Mouse (Mus musculus) naive thymus-derived CD4-positive, alpha-beta T cell, adult 2 months (primary cell): ENCODE measurements around the gene Smndc1.

Experiments
- DNase-seq: peaks from one replicate; pipeline ENCODE4 v3.0.0-alpha.2; 2011; ENCODE audit warnings: low read depth

The Smndc1 gene

GRCm38 (mm10) chr19:53383336-53383735 is 7.0 kb downstream of the Smndc1 start:
- DNase-seq: no peak

DNA sequence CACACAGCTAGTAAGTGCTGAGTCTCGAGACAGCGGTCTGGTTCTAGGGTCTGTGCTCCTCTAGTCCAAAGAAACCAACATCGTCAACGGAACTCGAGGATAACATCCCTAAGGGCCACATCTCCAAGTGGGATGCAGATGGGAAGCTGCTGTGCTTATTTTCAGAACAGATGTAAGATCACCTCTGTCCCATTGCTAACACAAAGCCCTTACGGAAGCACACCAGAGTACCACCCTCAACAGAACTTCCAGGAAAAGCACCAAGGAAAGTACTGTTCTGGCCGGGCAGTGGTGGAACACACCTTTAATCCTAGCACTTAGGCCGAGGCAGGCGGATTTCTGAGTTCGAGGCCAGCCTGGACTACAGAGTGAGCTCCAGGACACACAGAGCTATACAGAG is 12.0 kb downstream of the Smndc1 start:
- DNase-seq: no peak

GRCm38 (mm10) chr19:53377652-53378051 is 12.7 kb downstream of the Smndc1 start:
- DNase-seq: no peak

- no peak for DNase-seq
Measured at GRCm38 (mm10) chr19:53375816-53376215, 14.6 kb downstream of the Smndc1 start.

DNA sequence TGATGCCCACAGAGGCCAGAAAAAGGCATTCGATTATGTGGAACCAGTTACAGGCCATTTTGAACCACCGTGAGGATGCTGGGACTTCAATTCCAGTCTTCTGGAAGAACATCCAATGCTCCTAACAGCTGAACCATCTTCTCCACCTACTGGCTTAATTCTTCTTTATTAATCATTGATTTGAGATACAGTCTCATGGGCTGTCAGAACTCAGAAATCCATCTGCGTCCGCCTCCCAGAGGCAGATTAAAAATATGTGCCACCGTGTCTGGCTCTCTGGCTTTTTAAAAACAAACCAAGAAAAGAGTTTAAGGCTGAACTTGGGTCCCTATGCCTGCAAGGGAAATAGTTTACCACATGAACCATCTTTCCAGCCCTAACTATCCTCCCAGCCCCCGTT is 15.1 kb downstream of the Smndc1 start:
- no peak for DNase-seq

DNA sequence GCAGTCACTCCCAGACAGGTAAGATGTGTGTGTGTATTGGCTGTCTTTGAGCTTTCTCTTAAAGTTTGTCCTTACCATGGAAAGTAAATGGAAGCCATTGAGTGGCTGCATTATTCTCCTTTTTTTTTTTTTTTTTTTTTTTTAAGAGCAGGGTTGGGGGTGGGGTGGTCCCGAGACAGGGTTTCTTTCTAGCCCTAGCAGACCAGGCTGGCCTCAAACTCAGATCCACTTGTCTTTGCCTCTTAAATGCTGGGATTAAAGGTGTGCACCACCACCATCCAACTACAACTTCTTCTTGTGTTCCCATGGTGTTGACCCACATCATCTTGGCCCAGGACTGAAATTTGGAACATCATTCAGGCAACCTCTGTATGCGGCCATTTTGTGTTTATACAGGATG is 16.8 kb downstream of the Smndc1 start:
- no peak for DNase-seq

GRCm38 (mm10) chr19:53371666-53372065 is 18.7 kb downstream of the Smndc1 start, which contains the start of gene Gm10197:
Gene Gm10197 (minus strand): TSS chr19:53371766.
- no peak for DNase-seq

GRCm38 (mm10) chr19:53370233-53370632 is 20.1 kb downstream of the Smndc1 start:
- DNase-seq: no peak

DNA sequence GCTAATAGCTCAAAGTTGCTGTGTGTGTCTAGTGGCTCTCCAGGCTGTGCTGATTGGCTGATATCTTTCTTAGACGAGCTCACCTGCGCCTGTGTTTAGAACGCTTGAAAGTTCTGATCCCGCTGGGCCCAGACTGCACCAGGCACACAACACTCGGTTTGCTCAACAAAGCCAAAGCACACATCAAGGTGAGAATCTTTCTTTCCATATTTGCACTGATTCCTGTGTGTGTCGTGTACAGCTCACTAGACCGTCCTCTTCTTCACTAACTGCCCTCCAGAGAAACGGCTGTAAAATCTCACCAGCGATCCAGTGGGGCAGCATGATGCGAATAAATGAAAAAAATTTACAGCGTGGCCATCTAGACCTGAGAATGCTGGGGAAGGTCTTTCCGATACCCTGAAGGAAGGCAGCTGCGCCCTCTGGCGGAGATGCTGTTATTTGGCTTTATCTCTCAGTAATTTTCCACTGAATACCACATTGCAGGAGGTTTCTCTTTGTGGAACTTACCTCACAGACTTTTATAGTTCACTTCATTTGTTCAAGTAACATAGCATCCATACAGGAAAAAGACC is 20.8 kb downstream of the Smndc1 start:
- DNase-seq: peak; percentile 86

GRCm38 (mm10) chr19:53366881-53367280 is 23.5 kb downstream of the Smndc1 start:
- no peak for DNase-seq

DNA sequence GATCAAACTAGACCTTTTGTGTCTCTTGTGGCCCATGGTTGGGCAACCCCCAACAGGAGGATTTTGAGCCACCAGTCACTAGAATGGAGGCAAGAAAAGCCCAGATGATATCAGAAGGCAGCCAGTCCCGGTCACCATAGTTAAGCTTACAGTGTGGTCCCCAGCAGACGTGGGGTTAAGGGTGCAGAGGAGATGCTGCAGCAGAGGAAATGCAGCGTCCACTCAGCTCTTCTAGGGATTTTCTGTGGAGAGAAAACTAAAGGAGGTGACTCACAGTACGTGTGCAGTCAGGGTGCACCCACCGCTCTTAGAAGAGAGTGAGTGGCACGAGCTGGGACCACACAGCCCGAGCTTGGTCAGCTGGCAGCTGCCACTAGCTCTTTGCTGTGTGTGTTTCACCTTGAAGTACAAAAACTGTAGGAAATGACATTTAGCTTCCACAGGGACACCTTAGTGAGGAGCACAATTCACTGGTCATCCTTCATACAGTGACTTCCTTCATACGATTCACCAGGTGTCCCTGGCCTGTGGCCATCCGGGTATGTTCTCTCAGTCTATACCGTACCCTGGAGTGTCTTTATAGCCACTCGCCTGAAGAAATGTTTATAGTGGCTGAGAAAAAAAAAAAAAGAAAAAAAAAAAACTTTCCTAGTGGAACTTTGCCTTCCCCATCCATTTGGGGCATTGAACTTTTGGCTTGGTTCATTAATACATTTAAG is 24.2 kb downstream of the Smndc1 start:
- DNase-seq: no peak

- no peak for DNase-seq
Measured at GRCm38 (mm10) chr19:53364963-53365362, 25.4 kb downstream of the Smndc1 start.

GRCm38 (mm10) chr19:53364551-53364950 is 25.8 kb downstream of the Smndc1 start:
- DNase-seq: no peak

- DNase-seq: peak; percentile 48
Measured at GRCm38 (mm10) chr19:53362967-53363366, 27.4 kb downstream of the Smndc1 start.

- DNase-seq: no peak
Measured at GRCm38 (mm10) chr19:53360265-53360958, 30.0 kb downstream of the Smndc1 start.

DNA sequence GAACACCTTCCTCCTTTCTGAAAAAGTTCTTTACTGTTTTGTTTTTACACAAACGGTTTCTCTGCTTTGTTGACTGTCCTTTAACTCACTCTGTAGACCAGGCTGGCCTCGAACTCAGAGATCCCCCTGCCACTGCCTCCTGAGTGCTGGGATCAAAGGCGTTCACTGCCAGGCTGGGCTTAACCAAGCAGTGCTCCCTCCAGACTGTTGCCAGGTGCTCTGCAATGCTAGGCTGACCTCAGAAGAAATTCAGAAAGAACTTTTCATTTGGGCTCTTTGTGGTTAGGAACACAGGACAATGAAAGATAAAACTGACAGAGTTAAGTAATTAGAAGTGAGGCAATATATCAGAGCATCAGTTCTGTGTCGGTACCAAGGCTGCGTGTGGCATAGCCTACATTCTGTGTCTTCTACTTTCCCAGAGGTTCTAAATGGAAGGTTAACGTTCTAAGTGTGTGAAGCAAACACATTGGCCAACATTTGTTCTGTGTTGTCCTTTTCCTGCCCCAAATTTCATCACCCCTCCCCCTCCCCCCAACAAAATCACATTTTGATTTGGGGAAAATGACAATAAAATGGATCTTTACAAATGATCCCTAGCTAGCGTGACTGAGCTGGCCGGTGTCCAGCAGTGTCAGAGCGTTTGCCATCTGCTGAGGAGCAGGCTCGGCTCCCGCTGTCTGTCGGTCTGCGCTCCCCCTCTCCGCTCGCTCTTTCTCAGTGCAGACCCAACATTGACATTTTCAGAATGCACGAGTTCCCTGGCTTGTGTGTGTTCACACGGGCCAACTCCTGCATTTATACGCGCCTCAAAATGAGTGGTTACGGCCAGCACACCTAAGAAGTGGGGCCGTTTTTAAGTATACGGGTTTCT is 31.0 kb downstream of the Smndc1 start:
- DNase-seq: no peak

DNA sequence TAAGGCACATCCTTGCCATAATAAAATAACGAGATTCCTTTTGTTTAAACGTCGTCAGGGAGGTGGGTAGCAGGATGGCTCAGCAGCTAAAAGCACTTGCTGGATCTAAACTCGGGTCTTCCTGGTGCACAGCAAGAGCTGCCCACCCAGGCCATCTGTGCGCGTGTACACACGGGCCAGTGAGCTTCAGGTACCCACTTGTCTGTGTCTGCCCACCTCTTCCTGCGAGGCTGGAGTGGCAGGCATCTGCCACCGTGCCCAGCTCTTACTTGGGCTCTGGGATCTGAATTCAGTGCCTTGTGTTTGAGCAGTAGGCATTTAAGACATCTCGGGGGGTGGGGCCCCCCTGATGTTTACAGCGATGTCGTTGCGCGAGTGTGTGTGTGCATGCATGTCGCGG is 35.3 kb downstream of the Smndc1 start:
- no peak for DNase-seq

DNA sequence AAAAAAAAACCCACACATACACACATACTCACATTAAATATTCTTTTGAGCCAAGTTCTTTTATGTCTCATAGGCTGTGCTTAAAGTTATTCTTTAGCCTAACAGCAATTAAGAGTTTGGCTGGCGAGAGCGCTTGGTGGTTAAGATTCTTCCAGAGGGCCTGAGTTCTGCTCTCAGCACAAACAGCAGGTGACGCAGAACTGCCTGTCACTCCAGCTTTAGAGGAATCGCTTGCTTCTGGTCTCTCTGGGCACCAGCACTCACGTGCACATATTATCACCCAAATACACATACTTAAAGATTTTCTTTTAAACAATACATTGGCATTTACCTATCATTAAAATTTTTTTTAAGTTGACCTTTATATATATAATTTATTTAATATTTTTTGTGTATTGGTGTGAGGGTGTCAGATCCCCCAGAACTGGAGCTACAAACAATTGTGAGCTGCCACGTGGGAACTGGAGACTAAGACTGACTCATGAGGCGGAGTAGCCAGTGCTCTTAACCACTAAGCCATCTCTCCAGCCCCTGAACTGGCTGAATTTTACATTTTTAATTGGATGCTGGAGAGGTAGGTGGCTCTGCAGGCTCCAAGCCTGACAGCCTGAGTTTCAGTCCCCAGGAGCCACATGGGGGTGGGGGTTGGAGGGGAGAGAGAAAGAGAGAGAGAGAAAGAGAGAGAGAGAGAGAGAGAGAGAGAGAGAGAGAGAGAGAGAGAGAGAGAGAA is 35.9 kb downstream of the Smndc1 start:
- DNase-seq: no peak

DNA sequence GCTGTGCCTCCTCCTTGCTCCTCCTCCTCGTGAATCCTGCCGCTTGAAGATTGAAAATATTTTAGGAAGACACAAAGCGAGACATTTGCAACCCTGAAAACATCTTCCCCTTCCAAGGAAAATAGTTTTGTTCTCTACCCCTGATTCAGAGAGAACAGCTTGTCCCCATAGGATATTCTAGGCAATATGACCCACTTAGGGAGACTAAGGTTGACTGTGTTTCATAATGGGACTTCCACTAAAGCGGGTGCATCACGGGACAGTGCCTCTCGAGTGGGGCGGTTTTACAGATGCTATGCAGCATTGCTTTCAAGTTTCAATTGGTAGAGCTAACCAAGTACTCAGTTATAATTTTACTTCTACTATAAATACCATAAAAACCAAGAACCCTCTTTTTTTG is 36.5 kb downstream of the Smndc1 start:
- DNase-seq: no peak

DNA sequence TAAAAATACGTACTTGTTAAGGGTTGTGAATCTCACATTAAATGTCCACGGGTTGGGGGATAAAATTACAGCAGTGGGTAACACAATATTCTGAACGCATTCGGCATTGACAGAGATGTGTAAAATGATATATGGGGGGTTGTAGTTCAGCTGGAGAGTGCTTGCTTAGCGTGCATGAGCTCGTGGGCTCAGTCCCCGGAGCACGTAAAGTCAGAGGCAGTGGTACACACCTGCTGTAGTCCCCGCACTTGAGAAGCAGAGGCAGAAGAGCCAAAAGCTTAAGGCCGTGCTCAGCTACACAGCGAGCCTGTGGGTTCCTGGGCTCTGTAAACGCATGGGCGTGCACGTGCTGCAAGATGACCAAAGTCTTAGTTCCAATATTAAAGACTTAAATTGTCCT is 44.6 kb downstream of the Smndc1 start:
- DNase-seq: no peak

DNA sequence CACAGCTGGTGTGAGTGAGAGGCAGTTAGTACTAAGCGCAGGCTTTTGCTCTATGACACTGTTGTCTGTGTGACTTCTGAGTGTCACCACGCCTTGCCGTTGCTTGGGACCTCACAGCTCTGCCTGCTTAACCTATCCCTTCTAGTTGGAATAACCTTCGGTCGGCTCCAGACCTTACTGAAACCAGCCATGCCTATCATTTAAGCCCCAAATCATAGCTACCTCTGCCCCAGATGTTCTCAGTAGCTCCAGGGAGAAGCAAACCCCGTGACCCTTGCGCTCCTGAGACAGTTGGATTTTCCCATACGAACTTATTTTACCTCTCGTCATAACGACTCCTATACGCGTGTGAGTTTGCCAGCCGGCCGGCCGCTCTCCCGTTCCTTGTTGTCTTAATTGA is 46.3 kb downstream of the Smndc1 start:
- no peak for DNase-seq
